Mouse (Mus musculus) granulocyte monocyte progenitor cell, adult 5-6 weeks (primary cell): ENCODE measurements around the gene Ccdc8. TPM values are rescaled to one million over a fixed set of nuclear protein-coding genes. Genes with fewer than 3 reads are reported as not detected.
"Not testable (repeated sequence)": the region's sequence is repeated elsewhere in the genome, so short reads cannot be mapped to it uniquely, and the experiment has no call there.

ENCODE experiments used
- ATAC-seq: replicated peaks from 2 replicates; pipeline ENCODE4 v1.8.0; 2016; ENCODE audit warnings: mild to moderate bottlenecking, moderate TSS enrichment, inconsistent platforms; ENCODE audit not compliant: poor library complexity, severe bottlenecking
- total RNA-seq, 2 experiments: library from RNA; stranded (forward) in 1 of 2; stranded (reverse) in 1 of 2; fragments of 200-712, 200-1000 nt in 1 of 2; fragments of >200 nt in 1 of 2; fragmentation: Nextera tagmentation in 1 of 2; gene quantifications; 2 replicates each; pipeline ENCODE4 v1.2.3; 2014 to 2017

The Ccdc8 gene
- total RNA-seq (2014; fragmentation: Nextera tagmentation), result 4.6 and 4.9 TPM in 2 replicates
- total RNA-seq (2017), result 4.8 and 6.5 TPM in 2 replicates

DNA sequence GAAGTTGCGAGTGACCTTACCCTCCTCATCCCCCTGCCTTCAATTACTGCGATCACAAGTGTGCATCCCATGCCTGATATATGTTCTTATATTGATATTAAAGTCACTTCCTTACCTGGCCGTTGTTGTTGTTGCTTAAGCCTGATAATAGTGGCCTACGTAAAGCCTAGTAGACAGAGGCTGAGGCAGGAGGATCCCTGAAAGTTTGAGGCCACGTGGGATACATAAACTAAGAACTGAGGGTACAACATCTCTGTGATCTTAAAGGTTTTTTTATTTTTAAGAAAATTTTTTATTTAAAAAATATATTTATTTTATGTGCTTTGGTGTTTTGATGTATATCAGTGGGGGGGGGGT, at the start of gene Ccdc8:
Gene Ccdc8, plus strand, starts transcription at position 258 of the 357 bp plus-strand sequence.
- no peak for ATAC-seq

GRCm38 (mm10) chr7:16942861-16943260, 49.6 kb upstream of the Ccdc8 start:
- ATAC-seq, result no peak

DNA sequence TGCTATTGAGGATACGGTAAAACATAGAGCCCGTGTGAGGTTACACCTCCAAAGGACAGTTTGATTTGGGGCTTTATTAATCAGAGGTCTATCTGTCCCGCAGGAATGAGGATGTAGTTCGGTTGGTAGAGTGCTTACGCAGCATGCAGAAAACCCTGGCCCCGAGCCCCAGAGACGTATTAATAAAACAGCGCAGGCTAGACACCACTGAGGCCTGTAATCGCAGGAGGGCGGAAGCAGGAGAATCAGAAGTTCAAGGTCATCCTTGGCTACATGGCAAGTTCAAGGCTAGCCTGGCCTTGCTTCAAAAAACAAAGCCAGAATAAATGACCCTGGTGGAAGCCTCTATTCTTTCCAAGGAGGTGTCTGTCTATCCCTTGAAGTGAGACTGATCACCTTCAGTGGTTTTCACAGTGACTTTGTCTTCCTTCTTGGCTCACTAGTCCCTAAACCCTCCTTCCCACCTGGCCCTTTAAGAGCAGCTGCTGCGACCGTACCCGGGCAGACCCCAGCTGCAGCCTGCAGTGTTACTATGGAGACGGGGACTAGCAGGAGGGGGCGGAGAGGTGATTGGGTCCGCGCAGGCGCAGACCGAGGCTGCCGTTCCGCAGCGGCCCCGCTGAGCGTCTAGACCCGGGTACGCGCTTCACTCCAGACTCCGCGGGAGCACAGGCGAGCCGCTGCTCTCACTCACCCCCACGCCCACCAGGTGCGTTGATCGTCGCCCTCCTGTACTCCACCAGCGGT, 48.3 kb upstream of the Ccdc8 start, which contains the start of gene Pnmal2:
Gene Pnmal2, plus strand, starts transcription at position 622 of the 747 bp plus-strand sequence.
- peak; percentile 75 for ATAC-seq

- ATAC-seq, result no peak
Measured at GRCm38 (mm10) chr7:16944808-16945315, 47.6 kb upstream of the Ccdc8 start.

DNA sequence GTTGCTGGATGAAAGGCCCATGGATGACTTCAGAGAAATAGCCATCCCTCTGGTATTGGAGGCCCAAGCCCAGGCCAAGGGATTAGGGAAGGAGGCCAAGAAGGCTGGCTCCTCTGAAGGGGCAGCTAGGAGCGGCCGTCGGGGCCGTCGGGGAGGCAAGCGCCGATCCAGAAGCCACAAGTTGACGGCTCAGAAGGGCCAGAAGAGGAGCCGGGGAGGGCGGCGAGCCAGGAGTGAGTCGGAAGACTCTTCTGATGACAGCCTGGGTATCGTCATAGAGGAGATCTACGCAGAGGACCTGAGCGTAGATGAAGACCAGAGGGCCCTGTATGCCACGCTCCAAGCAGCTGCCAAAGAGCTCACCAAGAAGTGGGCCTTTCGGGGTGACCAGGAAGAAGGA, 47.1 kb upstream of the Ccdc8 start:
- ATAC-seq, result no peak

GRCm38 (mm10) chr7:16946441-16947348, 45.8 kb upstream of the Ccdc8 start:
- ATAC-seq, result no peak

- no peak for ATAC-seq
Measured at GRCm38 (mm10) chr7:16947349-16947895, 45.1 kb upstream of the Ccdc8 start.

- no peak for ATAC-seq
Measured at GRCm38 (mm10) chr7:16947959-16948361, 44.5 kb upstream of the Ccdc8 start.

- ATAC-seq, result no peak
Measured at GRCm38 (mm10) chr7:16948923-16949458, 43.5 kb upstream of the Ccdc8 start.

GRCm38 (mm10) chr7:16949908-16950841, 42.3 kb upstream of the Ccdc8 start:
- peak; percentile 67 for ATAC-seq

GRCm38 (mm10) chr7:16950861-16951635, 41.5 kb upstream of the Ccdc8 start:
- ATAC-seq, result peak; percentile 89

DNA sequence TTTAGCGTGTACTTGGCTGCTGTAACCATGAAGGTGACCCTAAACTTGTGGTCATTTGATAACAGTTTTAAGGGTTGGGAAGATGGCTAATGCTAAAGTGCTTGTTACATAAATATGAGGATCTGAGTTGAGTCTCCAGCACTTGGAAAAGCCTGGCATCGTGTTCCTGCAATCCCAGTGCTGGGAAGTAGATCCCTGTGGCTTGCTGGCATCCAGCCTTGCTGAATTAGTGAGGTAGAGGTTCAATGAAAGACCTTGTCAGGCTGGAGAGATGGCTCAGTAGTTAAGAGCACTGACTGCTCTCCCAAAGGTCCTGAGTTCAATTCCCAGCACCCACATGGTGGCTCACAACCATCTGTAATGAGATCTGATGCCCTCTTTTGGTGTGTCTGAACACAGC, 38.7 kb upstream of the Ccdc8 start:
- ATAC-seq, result not testable (repeated sequence)

- no peak for ATAC-seq
Measured at GRCm38 (mm10) chr7:16955712-16956111, 36.8 kb upstream of the Ccdc8 start.

- no peak for ATAC-seq
Measured at GRCm38 (mm10) chr7:16956410-16957265, 35.9 kb upstream of the Ccdc8 start.

DNA sequence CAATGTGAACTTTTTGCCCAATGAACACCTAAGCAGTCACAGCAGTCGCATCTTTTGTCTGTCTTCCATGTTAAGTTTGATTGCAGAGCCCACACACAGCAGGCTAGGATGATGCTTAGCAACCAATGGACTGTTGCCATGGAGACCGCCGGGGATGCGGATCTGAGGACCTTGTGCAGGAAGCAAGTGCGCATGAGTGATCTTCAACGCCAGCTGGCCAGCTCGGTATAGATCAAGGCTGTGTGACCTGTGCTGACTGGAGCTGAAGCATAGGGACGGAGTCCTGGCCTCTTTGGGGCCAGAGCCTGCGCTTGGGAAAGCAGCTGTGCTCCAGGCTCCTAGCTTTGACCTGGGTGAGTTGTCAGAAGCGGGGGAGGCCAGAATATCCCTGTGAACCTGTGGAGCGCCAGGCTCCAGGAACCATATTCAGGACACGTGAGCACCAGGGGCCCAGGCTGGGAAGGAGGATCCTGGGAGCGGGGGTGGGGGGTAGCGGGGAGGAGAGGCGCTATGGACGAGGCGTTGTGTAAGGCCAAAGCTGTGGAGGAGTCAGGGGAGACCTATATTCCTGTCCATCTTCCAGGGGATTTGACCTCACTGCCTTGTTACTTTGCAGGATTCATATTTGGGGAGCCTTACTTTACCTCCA, 32.8 kb upstream of the Ccdc8 start, which contains the start of gene Pnmal1:
Gene Pnmal1, plus strand, starts transcription at position 141 of the 649 bp plus-strand sequence.
- ATAC-seq, result no peak

- ATAC-seq, result no peak
Measured at GRCm38 (mm10) chr7:16961678-16962077, 30.8 kb upstream of the Ccdc8 start.

GRCm38 (mm10) chr7:16968414-16968813, 24.1 kb upstream of the Ccdc8 start:
- ATAC-seq, result no peak; the same call in 1 of the 2 replicates
